Mouse (Mus musculus): ENCODE measurements around the gene Hoxa3.

DNA sequence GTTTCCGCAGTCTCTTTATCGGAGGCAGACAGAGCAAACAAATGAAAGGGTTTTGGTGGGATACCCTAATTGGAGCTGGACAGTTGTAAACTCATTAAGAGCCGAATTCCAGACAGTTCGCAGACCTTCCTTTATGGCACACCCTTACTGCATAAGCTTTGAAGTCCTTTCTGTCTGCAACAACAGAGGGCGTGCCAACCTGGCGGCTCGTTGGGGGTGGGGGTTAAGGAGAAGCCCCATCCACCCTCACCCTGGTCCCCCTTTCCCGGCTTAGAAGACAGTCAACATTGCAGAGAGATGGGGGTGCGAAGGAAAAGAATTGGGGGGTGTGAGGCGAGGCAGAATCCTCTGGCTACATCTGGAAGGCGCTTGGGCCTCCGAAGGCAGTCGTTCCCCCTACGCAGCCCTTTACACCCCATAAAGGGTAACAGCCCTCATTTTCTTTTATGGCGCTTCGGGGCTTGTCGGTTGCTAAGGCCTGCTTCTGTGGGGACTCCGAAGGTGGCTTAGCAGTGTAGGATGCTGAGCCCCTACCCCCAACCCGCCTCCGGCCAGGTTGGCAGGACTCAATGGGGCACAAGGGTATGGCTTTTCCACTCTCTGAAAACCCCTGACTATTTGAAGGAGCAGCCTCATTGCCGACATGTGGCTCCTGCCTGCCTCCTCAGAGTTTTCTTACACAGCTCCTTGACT lies 9.0 kb upstream of the Hoxa3 start:
- TF ChIP-seq CTCF (IDR thresholded peaks at IDR 0.05; ENCODE audit: extremely low read depth, insufficient read depth, low read length) (no peak), POLR2A (IDR thresholded peaks at IDR 0.05; ENCODE audit: extremely low read depth, insufficient read depth, low read length) (no peak)
